Mouse (Mus musculus) intestine, embryonic 16.5 days (tissue): ENCODE data around the gene Braf. TPM values are rescaled to one million over a fixed set of nuclear protein-coding genes. Genes with fewer than 3 reads are reported as not detected.
"Not testable (repeated sequence)": the region's sequence is repeated elsewhere in the genome, so short reads cannot be mapped to it uniquely, and the experiment has no call there.

Experiments
- ATAC-seq: fragments of 200-750 bp; cut with Nextera tagmentation; 2 replicates; pipeline ENCODE4 v1.8.0; 2017; ENCODE audit warnings: moderate TSS enrichment, moderate library complexity
- H3K27ac ChIP-seq: fragments of 300-500 bp; sonication (generic); 2 replicates; pipeline ENCODE4 v1.5.1; 2014; ENCODE audit warnings: mild to moderate bottlenecking, low read length
- H3K27me3 ChIP-seq: fragments of 300-500 bp; sonication (generic); replicated peaks from 2 replicates; pipeline ENCODE4 v1.6.1; 2014; ENCODE audit warnings: low read length, control low read depth, mixed read lengths; ENCODE audit not compliant: control insufficient read depth, insufficient read depth
- H3K36me3 ChIP-seq: fragments of 300-500 bp; sonication (generic); 2 replicates; pipeline ENCODE4 v1.6.1; 2014; ENCODE audit warnings: low read length, control low read depth; ENCODE audit not compliant: control insufficient read depth, insufficient read depth
- H3K4me1 ChIP-seq: fragments of 300-500 bp; sonication (generic); 2 replicates; pipeline ENCODE4 v1.6.1; 2014; ENCODE audit warnings: low read length, control low read depth, mixed read lengths; ENCODE audit not compliant: control insufficient read depth, insufficient read depth
- H3K4me2 ChIP-seq: fragments of 300-500 bp; sonication (generic); 2 replicates; pipeline ENCODE4 v1.6.1; 2014; ENCODE audit warnings: low read depth, low read length, control low read depth
- H3K4me3 ChIP-seq: fragments of 300-500 bp; sonication (generic); 2 replicates; pipeline ENCODE4 v1.5.1; 2014; ENCODE audit warnings: mild to moderate bottlenecking, low read length
- H3K9ac ChIP-seq: fragments of 300-500 bp; sonication (generic); 2 replicates; pipeline ENCODE4 v1.6.1; 2014; ENCODE audit warnings: low read depth, low read length
- H3K9me3 ChIP-seq: fragments of 300-500 bp; sonication (generic); 2 replicates; pipeline ENCODE4 v1.6.1; 2016; ENCODE audit warnings: low read length, control low read depth; ENCODE audit not compliant: control insufficient read depth
- WGBS: fragments of 180-500 bp; shearing (Covaris S2); extraction: QIAGEN DNeasy Blood & Tissue Kit; methylation state at CpG from one replicate; pipeline ENCODE4 v1.1.7; 2014; 5-methylcytosine and 5-hydroxymethylcytosine counted together
- polyA plus RNA-seq: library from polyadenylated mRNA; unstranded; fragments of >200 nt; fragmentation: Nextera tagmentation; extraction: Ambion mirVana; gene quantifications from 2 replicates; pipeline ENCODE4 v1.2.1, GENCODE M21; 2015

Gene Braf
- polyA plus RNA-seq, 1 experiment from 2014 or later, result 8.6 TPM

DNA sequence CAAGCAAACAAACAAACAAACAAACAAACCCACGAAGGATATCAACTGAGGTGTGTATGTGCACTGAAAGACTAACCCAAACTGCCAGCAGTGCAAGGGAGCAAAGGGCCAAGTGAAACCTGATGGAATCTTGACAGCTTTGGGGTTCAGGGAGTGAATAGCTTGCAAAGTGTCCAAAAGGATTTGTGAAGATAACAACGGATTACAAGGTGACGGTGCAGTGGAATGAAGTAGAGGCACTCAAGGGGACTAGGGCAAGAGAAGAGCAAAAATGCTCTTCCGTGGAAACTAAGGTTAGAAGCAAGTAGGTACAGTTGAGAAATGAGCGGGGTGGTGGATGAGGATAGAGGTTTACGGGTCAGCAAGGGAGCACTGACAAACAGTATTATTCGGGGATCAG, 1.2 kb downstream of the Braf start:
- Histone ChIP-seq H3K4me2 (peak overlapping the region; percentile 74), H3K27ac (no peak overlapping the region)

GRCm38 (mm10) chr6:39718567-39718966, 6.7 kb downstream of the Braf start:
- Histone ChIP-seq H3K9ac (no peak overlapping the region), H3K27ac (no peak overlapping the region), H3K4me3 (no peak overlapping the region), H3K9me3 (no peaks in the 10 kb centered on the region), H3K4me2 (no peak overlapping the region), H3K4me1 (peaks cover 9% of the 10 kb centered on the region), H3K27me3 (no peaks in the 10 kb centered on the region), H3K36me3 (no peaks in the 10 kb centered on the region)
- 71% methylated on average over 6 of the region's 6 CpGs for WGBS
- no peak for ATAC-seq

More for the DNA sequence above, 1.2 kb downstream of the Braf start:
- peak overlapping the region; percentile 85 for H3K9ac ChIP-seq
- no peaks in the 10 kb centered on the region for H3K27me3 ChIP-seq
- H3K9me3 ChIP-seq, result no peaks in the 10 kb centered on the region
- H3K36me3 ChIP-seq, result no peaks in the 10 kb centered on the region
- WGBS, result 4% methylated on average over 7 of the region's 7 CpGs
- H3K4me1 ChIP-seq, result peaks cover 14% of the 10 kb centered on the region
- peak overlapping the region; percentile 85 for H3K4me3 ChIP-seq
- no peak for ATAC-seq

DNA sequence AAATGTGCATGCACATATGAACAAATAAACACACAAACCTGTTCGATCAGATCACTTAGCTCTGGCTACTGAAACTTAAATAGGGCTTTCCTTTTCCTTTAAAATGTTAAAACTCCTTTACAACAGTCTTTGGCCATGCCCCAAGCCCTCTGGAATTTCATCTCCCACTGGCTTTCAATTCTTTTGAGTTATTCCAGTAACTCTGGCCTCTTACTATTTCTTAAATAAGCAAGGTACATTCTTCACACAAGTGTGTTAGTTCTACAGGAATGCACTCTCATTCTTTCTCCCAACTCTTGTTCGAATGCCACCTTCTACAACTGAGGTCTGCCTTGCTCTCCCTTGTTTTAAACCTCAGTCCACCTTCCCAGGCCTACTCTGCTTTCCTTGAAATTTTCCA, 8.2 kb downstream of the Braf start:
- Histone ChIP-seq H3K4me1 (no peaks in the 10 kb centered on the region; the same call in 1 of the 2 replicates), H3K9ac (no peak overlapping the region), H3K27ac (no peak overlapping the region), H3K27me3 (no peaks in the 10 kb centered on the region), H3K4me3 (no peak overlapping the region), H3K9me3 (no peaks in the 10 kb centered on the region), H3K36me3 (no peaks in the 10 kb centered on the region), H3K4me2 (no peak overlapping the region)
- no peak for ATAC-seq
- WGBS, result 79% methylated on average over 2 of the region's 2 CpGs

GRCm38 (mm10) chr6:39714341-39714740, 10.9 kb downstream of the Braf start:
- 77% methylated on average over 7 of the region's 7 CpGs for WGBS

GRCm38 (mm10) chr6:39713399-39713798, 11.9 kb downstream of the Braf start:
- H3K4me1 ChIP-seq, result no peaks in the 10 kb centered on the region; the same call in 1 of the 2 replicates
- no peaks in the 10 kb centered on the region for H3K36me3 ChIP-seq
- no peak overlapping the region for H3K9ac ChIP-seq
- no peak overlapping the region for H3K27ac ChIP-seq
- H3K9me3 ChIP-seq, result no peaks in the 10 kb centered on the region
- H3K4me2 ChIP-seq, result no peak overlapping the region
- ATAC-seq, result no peak
- H3K27me3 ChIP-seq, result no peaks in the 10 kb centered on the region
- WGBS, result 77% methylated on average over 3 of the region's 3 CpGs
- H3K4me3 ChIP-seq, result no peak overlapping the region

More at GRCm38 (mm10) chr6:39714341-39714740, 10.9 kb downstream of the Braf start:
- no peak overlapping the region for H3K4me3 ChIP-seq
- H3K9me3 ChIP-seq, result no peaks in the 10 kb centered on the region
- no peaks in the 10 kb centered on the region for H3K27me3 ChIP-seq
- no peak overlapping the region for H3K9ac ChIP-seq
- no peaks in the 10 kb centered on the region; the same call in 1 of the 2 replicates for H3K4me1 ChIP-seq
- H3K36me3 ChIP-seq, result no peaks in the 10 kb centered on the region
- ATAC-seq, result no peak
- no peak overlapping the region for H3K27ac ChIP-seq
- no peak overlapping the region for H3K4me2 ChIP-seq

DNA sequence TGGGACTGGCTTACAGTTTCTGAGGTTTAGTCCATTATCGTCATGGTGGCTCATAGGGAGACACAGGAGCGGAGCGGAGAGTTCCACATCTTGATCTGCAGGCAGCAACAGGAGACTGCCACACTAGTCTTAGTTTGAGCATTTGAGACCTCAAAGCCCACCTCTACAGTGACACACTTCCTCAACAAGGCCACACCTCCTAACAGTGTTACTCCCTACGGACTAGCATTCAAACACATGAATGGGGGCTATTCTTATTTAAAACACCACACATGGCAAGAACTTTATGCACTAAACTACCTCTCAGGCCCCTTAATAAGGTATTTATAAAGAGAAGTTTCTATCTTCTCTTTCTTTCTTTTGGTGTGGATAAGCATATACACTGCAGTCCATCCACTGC, 19.6 kb downstream of the Braf start:
- Histone ChIP-seq H3K4me3 (no peak overlapping the region), H3K36me3 (no peaks in the 10 kb centered on the region), H3K9me3 (no peaks in the 10 kb centered on the region), H3K4me2 (no peak overlapping the region), H3K27me3 (no peaks in the 10 kb centered on the region), H3K27ac (no peak overlapping the region), H3K9ac (no peak overlapping the region), H3K4me1 (no peaks in the 10 kb centered on the region)
- WGBS, result 96% methylated on average over 4 of the region's 4 CpGs
- no peak for ATAC-seq

DNA sequence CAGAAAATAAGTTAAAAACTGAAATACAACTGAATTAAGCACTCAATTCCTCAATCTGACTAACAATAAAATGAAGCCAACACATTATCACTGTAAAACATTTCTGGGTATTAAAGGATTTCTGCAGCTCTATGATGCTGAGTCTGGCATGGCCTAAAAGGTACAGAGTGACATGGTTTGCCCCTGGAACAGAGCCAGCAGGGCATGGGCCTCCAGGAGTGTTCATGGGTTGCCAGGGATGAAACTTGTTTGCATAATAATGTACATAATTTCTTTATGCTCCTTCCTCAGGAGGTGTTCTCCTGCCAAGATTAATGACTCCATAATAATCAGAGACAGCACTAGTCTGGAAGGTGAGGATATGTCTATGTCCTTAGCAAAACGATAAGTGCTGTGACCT, 32.1 kb downstream of the Braf start:
- Histone ChIP-seq H3K4me2 (no peak overlapping the region), H3K4me3 (no peak overlapping the region), H3K9me3 (no peaks in the 10 kb centered on the region), H3K4me1 (no peaks in the 10 kb centered on the region), H3K27me3 (no peaks in the 10 kb centered on the region), H3K36me3 (no peaks in the 10 kb centered on the region), H3K9ac (no peak overlapping the region), H3K27ac (no peak overlapping the region)
- WGBS, result 78% methylated on average over 1 of the region's 1 CpGs
- no peak for ATAC-seq

GRCm38 (mm10) chr6:39686839-39687238, 38.4 kb downstream of the Braf start:
- ATAC-seq, H3K36me3 ChIP-seq, H3K4me2 ChIP-seq, H3K9ac ChIP-seq, H3K4me3 ChIP-seq, H3K27ac ChIP-seq, H3K27me3 ChIP-seq, H3K4me1 ChIP-seq, H3K9me3 ChIP-seq: not testable (repeated sequence)

DNA sequence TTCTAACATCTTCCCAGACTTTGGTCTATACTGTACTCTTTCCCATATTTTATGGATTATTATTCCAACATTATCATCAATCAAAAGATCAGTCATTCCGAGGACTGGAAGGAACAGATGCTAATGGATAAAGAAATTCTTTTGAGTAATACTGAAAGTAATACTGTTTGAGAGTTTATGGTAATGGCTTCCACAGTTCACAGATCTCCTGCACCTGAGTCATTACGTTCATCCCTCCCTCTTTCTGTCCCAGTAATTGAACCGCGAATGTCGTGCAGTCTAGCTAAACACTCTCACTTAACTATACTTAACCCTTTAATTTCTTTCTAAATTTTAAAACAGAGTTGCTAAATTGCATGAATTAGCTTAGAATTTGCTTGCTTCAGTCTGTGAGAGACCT, 43.5 kb downstream of the Braf start:
- Histone ChIP-seq H3K4me1 (no peaks in the 10 kb centered on the region), H3K27ac (no peak overlapping the region), H3K4me2 (no peak overlapping the region), H3K36me3 (peaks cover 2% of the 10 kb centered on the region), H3K9me3 (0 out of 2 replicates have a peak, but pooled peaks cover under 1% of the 10 kb centered on the region), H3K9ac (no peak overlapping the region), H3K4me3 (no peak overlapping the region), H3K27me3 (no peaks in the 10 kb centered on the region)
- WGBS, result 49% methylated on average over 5 of the region's 5 CpGs
- no peak for ATAC-seq

DNA sequence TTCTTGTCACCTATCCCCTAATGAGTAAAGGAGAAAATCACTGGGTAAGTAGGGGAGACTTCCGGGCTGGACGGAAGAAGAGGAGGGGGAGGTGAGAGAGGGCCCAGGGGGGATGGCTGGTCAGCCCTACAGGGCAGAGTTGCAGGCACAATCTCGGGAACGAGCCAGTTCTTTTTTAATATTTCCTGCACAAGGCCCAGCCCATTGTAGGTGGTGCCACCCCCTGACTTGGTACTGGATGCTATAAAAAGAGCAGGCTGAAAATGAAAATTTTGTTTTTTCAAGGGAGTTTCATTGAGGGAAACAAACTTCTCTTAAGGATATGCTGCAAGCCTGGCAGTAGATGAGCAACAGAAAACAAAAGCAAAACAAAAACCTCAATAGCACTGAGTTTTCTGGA, 44.7 kb downstream of the Braf start:
- Histone ChIP-seq H3K27ac (no peak overlapping the region), H3K4me2 (no peak overlapping the region), H3K36me3 (peaks cover 6% of the 10 kb centered on the region), H3K4me3 (no peak overlapping the region), H3K27me3 (no peaks in the 10 kb centered on the region), H3K4me1 (no peaks in the 10 kb centered on the region), H3K9me3 (0 out of 2 replicates have a peak, but pooled peaks cover 3% of the 10 kb centered on the region), H3K9ac (no peak overlapping the region)
- ATAC-seq, result no peak
- WGBS, result 46% methylated on average over 4 of the region's 4 CpGs
